Mouse (Mus musculus) ES-Bruce4 (cell line): ENCODE data around the gene Grm7.

Experiments used
- CTCF ChIP-seq: IDR thresholded peaks from one replicate; pipeline ENCODE4 v1.8.1; 2011; ENCODE audit warnings: low read depth, low read length
- POLR2A ChIP-seq: IDR thresholded peaks from one replicate; pipeline ENCODE4 v1.8.1; 2011; ENCODE audit warnings: low read length; ENCODE audit not compliant: insufficient read depth

- no peak for TF ChIP-seq POLR2A
- TF ChIP-seq CTCF = no peak
Measured at GRCm38 (mm10) chr6:111487556-111487955, 842.2 kb downstream of the Grm7 start.
